Mouse (Mus musculus) frontal cortex, postnatal 25 days (tissue): ENCODE results near the gene Greb1.

Experiments
- DNase-seq, 2 experiments: peaks; one replicate each; pipeline ENCODE4 v3.0.0; 2022; ENCODE audit warnings: low spot score in 2 of 2

The Greb1 gene

DNA sequence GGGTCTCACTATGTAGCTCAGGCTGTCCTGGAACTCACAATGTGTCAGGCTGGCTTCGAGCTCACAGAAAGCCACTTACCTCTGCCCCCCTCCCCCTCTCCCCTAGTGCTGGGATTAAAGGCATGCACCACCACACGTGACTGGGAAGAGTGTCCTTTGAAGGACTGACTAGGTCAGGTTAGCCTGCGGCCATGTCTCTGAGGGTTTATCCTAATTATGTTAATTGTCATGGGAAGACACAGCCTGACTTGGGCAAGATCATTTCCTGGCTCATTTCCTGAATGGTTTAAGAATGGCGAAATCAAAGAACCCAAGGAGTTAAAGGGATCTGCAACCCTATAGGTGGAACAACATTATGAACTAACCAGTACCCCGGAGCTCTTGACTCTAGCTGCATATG, 105.9 kb downstream of the Greb1 start:
- no peak for DNase-seq

DNA sequence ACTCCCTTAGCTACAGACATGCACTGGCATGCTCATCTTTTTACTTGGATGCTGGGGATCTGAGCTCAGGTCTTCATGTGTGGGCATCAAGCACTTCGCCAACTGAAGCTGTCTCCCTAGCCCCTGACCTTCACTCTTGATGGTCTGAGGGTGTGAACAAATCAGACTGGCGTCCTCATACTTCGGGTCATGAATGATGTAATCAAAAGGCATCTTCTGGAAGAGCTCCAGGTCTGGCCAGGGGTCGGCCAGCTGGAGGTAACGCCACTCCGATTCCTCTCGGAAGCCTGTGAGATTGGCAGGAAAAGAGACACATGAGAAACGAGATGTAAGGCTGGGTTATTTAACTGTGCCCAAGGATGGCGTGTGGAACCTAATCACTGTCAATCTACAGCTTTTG, 110.1 kb downstream of the Greb1 start:
- no peak for DNase-seq

DNA sequence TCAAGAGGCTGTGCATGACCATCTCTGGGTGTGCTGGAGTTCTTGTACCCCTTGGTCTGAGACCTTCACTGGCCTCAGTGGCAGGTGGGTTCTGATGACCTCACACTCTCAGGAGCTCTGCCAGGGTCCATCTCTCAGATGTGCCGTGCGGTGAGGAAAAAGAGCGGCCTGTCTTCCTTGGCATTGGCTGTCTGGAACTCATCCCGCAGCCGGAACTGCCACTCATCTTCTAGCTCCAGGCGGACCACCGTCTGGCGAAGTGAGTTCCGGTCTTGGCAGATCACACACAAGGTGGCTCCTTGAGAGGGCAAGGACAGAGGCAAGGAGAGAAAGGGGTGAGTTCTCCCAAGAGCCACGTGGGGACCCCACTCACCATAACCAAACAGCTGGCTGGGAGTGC, 128.4 kb downstream of the Greb1 start:
- no peak for DNase-seq

DNA sequence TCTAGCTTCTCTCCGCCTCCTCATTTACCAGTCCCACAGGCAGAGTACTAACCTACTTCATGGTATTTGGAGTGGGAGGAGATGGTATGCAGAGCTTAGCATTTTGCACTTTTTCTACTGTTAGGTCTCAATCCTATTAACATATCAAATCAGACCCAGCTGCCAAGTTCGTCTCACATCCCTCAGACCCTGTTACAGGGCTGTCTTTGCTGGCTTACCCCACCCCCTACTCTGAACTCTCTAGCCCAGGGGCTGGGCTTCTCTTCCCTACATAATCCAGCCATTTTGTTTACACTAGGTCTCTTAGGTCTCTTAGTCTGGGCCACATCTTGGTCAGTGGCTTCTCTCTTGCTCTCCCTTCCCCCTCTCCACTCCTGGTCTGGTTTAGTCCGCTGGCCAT, 131.5 kb downstream of the Greb1 start:
- DNase-seq, result no peak

DNA sequence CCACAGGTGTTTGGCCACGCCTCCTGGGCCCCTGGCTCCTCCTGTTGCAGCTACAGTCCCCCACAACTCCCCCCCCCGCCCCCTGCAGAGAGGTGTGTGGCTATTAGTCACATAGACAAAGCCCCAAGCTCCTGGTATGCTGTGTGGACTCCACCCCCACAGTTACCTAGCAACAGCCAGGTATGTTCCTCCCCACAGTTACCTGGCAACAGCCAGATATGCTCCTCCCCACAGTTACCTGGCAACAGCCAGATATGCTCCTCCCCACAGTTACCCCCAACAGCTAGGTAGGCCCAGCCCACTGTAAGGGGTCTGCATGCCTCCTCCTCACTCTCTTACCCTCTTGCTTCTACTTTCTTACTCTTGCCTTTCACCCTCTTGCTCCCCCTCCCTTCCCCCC, 135.7 kb downstream of the Greb1 start:
- DNase-seq, result no peak

DNA sequence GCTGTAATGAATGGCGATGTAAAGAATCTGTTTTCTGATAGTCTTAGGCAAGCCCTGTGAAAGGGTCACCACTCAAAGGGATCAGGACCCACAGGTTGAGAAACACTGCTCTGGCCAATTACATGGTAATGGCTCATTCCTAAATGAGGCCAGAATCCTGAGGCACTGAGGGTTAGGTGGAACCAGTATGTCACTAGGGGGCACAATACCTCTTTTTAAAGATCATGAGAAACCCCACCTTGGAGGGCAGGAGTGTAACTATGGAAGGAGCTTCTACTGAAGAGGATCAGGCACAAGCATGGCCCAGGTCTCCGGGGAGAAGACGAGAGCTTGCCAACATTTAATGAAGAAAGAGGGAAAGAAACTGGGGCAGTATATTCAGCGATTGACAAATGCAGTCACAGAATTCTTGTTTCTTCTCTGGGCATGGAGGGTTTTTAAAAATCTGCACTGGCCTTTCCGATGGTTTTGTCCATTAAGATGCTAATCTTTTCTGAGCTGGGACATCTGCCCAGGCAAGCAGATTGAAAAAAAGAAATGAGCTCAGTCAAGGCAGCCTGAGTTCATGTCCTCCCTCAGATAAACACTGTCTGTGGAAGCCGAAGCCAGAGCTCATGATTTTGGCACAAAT, 137.6 kb downstream of the Greb1 start:
- no peak for DNase-seq

DNA sequence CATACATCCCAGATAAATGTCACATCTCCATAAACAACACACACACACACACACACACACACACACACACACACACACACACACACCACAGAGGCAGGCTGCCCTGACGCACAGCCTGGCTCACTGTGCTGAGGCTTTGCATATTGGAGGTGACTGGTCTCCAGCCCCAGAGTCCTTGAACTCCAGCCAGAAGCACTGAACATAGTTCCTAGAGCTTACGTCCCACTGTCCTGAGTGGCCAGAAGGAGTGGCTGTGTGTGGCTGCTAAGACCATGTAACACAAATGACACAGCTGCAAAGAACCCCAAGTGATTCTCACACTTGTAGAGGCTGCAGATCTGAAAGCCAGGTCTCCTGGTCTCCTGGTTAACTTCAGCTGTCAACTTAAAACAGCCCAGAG, 138.8 kb downstream of the Greb1 start:
- no peak for DNase-seq

DNA sequence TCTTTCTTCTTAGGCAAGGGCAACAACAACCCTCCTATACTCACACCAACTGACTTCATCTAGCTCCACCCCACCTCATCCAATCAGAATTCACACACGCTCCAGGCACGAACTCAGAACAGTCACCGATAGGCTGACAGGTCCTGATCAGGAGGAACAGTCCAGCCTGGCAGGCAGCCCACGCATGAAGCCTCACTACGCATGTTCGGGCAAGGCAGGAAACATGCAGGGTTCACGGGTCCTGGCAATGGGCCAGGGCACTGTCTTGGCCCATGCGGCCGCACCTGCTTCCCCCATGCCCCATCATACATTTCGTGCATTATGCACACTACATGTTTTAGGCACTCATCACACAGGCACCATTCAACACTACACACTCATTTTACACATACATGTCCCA, 139.2 kb downstream of the Greb1 start:
- no peak for DNase-seq

DNA sequence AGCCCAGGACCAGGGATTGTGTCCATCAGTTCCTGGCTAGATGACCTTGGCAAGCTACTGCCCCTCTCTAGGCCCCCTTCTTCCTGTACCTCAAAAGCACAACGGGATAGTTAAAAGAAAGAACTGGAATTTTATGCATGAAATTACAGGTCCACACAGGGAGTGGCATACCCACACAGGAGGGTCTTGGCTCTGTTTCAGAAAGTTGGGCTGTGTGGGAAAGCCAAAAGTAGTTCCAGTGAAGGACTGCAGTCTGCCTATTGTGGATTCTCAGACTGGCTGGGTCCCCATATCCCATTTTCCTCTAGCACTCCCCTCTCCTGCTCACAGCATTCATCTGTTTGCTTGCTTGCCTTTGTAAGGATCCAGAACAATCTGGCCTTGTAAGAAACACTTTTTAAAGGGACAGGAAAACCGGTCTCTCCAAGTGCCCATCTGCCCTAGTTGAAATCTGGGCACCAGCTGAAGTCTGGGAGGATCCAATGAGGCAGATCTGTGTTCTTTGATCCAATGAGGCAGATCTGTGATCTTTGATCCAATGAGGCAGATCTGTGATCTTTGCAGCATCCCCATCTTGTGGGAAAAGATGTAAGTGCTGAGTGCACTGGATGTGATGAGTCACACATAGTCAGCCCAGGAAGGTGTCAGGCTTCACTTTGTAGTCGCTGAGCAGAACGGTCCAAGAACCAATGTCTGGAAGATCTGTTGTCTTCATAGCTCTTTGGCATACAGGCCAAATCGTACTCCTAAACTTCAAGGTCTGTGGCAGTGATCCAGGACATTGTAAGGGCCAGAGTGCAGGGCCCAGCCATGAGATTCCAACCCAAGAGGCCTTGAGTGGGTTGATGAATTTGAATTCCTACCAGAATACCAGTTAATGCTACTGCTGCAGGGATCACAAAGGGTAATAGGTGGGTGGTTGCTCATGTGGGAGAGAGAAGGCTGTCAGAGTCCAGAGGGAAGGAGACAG, 143.5 kb downstream of the Greb1 start:
- DNase-seq, result no peak

DNA sequence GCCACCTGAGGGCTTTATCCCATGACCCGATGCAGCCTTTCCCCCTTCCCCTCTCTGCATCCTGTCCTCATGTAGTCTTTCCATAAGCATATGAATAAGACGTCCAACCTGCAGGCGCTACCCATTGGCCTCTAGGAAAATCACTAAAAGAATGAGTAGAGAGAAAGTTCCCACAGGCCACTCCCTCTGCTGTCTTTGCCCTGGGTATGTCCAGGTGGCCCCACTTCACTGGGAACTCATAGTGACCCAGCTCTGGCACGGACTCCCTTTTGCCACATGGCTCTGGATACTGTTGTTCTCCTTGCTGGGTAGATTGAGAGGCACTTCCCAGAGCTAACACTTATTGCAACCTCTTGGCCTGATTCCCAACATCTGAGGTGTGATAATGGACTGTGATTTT, 145.1 kb downstream of the Greb1 start:
- no peak for DNase-seq

DNA sequence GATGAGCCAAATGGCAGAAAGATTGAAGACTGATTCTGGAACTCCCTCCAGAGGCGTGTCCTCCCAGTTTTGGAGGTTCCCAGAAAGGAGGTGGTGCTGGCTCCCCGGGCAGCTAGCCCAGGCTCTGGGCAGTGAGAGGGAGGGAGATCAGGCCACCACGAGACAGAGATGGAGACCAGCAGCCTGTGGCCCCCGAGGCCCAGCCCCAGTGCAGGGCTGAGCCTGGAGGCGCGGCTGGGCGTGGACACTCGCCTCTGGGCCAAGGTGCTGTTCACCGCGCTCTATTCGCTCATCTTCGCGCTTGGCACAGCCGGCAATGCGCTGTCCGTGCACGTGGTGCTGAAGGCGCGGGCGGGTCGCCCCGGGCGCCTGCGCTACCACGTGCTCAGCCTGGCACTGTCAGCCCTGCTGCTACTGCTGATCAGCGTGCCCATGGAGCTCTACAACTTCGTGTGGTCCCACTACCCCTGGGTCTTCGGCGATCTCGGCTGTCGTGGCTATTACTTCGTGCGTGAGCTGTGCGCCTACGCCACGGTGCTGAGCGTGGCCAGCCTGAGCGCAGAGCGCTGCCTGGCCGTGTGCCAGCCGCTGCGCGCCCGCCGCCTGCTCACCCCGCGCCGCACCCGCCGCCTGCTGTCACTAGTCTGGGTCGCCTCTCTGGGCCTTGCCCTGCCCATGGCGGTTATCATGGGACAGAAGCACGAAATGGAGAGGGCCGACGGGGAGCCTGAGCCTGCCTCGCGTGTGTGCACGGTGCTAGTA, 147.2 kb downstream of the Greb1 start, which contains the start of gene Ntsr2:
Gene Ntsr2 (plus strand): TSS at position 51 of the 762 bp plus-strand sequence.
- peak; percentile 47 to 53 for DNase-seq

DNA sequence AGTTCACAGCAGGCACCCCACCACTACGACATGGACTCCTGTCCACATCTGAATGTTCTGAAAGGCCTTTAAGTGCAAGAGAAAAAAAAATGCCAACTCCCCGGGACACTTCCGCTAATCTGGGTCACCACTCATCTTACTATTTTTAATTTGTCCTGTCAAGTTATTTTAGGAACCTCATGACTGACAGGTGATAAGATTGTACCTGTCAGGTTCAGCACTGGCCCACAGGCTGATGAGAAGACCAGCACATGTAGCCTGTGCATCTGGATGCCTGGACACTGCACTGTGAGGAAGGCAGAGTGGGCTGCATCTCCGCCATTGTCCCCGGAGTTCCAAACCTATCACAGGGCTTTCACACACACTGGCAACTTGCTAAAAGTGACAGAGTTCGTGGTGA, 150.9 kb downstream of the Greb1 start:
- DNase-seq, result no peak

DNA sequence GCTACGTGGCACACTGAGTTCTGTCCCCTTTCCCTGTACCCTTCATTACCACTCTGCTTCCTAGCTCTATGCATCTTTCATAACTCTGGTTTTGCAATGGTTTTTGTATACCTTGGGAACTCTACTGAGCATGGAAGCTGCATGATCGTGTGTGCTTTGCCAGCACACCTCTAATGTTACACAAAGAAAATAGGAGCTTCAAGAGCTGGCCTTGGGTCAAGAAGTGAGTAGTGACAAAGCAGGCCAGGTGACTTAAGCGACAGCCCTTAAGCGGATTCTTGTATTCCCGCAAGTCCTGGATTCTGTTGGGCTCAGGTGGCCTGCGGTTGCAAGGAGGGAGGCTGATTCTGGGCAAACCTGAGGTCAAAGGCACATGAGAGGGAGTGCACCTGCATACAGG, 152.4 kb downstream of the Greb1 start:
- no peak for DNase-seq

DNA sequence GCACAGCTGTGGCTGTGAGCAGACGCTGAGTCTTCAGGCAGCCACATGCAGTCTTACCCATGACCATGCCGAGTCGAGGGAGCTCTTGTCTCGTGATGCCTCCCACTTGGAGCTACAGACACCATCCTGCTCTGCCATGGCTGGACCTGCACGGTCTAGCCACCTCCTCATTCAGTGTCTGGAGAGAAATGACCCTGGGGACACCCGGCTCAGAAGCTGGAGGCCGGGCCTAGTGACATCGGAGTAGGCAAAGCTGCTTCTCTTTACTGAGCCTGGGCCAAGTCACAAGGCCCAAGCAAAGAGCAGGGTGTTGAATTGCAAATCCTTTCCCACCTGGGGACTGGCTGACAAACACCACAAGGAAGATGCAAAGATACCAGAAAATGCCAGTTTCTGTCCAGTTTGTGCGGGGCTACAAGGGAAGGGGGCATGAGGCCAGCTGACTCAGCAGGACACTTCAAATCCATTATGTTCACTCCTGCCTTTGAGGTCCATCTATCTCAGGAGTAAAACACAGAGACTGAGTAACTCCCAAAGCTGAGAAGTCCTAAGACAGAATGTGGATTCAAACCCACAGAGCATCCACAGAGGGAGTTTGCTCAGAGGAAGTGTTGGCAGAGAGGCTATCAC, 153.8 kb downstream of the Greb1 start:
- DNase-seq, result no peak

DNA sequence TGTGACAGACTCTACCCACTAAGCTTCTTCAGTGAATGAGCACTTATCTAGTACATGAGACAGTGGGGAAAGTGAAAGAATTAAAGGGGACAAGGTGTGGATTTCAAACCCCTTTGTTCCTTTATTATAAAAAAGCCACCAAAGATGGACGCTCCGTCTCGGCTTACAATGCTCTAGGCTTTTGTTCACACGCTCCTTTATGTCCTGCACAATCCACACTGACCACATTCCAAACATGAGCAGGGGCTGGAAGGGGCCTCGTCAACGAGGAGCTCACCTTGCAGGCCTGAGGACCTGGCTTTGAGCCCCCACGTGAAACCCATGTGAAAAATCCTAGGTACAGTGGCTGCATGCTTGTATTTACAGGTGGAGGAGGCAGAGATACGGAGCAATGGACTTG, 156.0 kb downstream of the Greb1 start:
- no peak for DNase-seq

DNA sequence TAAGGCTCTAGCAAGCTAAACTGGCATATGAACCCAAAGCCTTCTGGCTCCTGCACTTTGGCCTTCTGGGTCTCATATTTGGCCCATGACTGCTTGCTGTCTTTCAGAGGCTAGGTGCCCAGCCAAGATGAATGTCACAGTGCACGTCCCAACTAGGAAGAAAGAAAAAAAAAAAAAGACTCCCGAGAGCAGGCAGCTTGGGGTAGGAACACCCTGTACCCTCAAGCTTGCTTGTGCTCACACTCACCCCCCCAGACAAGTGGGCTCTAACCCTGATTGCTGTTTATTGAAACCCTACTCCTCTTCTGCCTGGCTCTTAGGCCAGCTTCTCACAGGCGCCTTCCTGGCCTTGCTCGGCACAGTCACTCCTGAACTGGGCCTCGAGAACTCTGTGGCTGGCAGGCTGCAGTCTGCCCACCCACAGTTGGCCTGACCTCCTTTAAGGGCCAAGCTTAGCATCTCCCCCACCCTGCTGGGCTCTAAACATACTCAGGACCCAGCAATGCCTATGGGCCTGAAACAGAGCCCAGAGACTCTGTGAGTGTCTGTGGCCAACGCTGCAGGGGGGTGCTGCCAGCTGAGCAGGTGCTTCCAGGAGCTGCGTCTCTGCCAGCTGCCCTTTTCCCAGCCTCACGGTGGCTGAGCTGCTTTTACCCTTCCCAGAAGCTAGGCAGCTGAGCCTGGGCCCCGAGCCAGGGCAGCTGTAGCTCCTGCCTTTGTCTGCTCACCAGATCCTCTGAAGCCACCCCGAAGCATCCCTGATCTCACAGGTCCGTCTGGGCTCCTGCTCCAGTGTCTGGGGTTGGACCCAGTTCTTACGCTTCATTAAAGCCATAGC, 157.0 kb downstream of the Greb1 start:
- peak in 1 of 2 experiments; percentile 35 for DNase-seq

DNA sequence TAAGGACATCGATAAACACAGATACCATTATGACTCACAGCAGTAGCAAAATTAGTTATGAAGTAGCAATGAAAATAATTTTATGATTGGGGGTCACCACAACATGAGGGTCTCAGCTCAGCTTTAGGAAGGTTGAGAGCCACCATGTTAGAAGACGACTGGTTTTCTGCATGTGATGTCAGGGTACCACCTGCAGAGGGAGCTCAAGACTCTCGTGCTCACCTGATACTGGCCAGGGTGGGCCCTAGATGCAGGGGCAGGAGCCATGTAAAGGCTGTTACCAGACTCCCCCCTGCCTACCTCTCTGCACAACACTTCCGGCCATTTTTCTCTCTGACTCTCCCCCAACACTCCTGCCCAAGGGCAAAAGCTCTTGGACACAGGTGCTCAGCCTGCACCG, 158.7 kb downstream of the Greb1 start:
- DNase-seq, result no peak

DNA sequence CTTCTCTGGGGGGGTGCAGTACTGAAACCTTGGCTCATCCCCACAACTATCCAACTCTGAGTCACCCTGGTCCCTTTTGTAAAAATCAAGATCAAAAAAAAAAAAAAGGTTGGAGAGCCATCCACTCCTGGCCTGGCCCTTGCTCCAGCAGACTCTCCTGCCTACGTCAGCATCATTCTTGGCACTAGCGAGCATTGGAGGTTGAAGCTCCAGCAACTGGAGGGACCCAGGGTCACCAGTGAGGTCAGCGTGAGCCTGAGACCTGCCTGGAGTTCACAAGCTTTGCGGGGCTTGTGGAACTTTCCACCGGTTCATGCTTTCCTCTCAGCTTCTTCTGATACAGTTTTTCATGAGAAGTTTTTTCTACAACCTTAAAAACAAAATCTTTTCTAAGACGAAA, 160.6 kb downstream of the Greb1 start:
- no peak for DNase-seq

DNA sequence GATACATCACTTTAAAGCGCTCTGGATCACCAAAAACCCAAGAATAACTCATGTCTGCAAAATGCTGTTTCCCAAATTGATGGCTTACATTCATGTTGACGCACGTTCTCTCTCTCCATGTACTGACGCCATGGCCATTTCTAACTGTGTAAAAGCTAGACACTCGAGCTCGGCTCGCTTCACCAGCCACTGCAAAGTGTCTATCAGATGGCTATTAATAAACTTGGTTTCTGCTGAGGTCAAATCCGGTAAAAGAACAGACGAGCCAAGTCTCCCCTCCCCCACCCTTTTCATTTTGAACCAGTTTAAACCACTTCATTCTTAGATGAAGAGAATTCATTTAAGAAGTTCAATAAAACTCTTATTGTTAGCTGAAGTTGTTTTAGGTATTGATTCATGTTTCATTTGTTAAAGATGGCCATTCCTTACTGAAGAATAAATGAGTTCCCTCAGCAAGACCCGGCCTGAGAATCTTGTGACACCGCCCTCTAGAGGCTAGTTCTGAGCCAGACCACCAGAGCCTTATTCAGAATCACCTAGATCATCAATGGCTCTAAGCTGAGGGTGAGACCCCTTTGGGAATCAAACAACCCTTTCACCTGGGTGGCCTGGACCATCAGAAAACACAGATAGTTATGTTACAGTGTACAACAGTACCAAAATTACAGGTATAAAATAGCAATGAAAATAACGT, 161.5 kb downstream of the Greb1 start:
- DNase-seq, result no peak

DNA sequence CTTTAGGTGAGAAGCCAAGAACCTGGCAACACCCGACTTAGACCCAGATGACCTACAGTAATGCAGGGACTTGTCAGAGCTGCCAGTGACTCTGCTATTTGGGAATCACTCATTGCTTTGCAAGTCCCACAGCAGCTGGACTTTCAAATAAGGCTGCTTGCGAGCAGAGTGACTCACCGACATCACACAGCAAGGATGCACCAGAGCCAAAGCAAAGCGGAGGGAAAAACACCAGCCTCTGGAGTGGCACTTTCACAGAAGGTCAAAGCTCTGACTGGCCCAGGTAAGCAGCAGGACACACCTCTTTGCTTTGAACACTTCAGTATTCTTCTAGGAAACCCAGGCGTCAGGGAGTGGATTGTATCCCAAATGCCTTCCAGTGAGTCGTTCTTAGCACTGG, 164.9 kb downstream of the Greb1 start:
- no peak for DNase-seq
